Mouse (Mus musculus) lung, postnatal 0 days (tissue): ENCODE data around the gene Slc44a5. TPM values are rescaled to one million over a fixed set of nuclear protein-coding genes. Genes with fewer than 3 reads are reported as not detected.
A peak's percentile ranks its signal among the peaks of the same experiment; 100 is the strongest.

ENCODE experiments used
- ATAC-seq: fragments of 200-750 bp; cut with Nextera tagmentation; 2 replicates; pipeline ENCODE4 v1.8.0; 2017; ENCODE audit warnings: moderate library complexity
- DNase-seq: peaks from one replicate; pipeline ENCODE4 v3.0.0-alpha.2; 2016; ENCODE audit warnings: low spot score
- H3K27ac ChIP-seq: fragments of 300-500 bp; sonication (generic); 2 replicates; pipeline ENCODE4 v1.5.1; 2014; ENCODE audit warnings: antibody characterized with exemption, mild to moderate bottlenecking, low read length, mixed read lengths
- H3K27me3 ChIP-seq: fragments of 300-500 bp; sonication (generic); replicated peaks from 2 replicates; pipeline ENCODE4 v1.6.1; 2014; ENCODE audit warnings: low read length, mixed read lengths; ENCODE audit not compliant: insufficient read depth
- H3K36me3 ChIP-seq: fragments of 300-500 bp; sonication (generic); 2 replicates; pipeline ENCODE4 v1.6.1; 2014; ENCODE audit warnings: low read length, mixed read lengths; ENCODE audit not compliant: insufficient read depth
- H3K4me1 ChIP-seq: fragments of 300-500 bp; sonication (generic); 2 replicates; pipeline ENCODE4 v1.6.1; 2014; ENCODE audit warnings: antibody characterized with exemption, low read depth, low read length, mixed read lengths; ENCODE audit not compliant: insufficient read depth
- H3K4me2 ChIP-seq: fragments of 300-500 bp; sonication (generic); replicated peaks from 2 replicates; pipeline ENCODE4 v1.6.1; 2014; ENCODE audit warnings: low read depth, mild to moderate bottlenecking, low read length, moderate library complexity, mixed read lengths
- H3K4me3 ChIP-seq: fragments of 300-500 bp; sonication (generic); 2 replicates; pipeline ENCODE4 v1.5.1; 2014; ENCODE audit warnings: low read depth, low read length
- H3K9ac ChIP-seq: fragments of 300-500 bp; sonication (generic); replicated peaks from 2 replicates; pipeline ENCODE4 v1.6.1; 2014; ENCODE audit warnings: low read depth, mild to moderate bottlenecking
- H3K9me3 ChIP-seq: fragments of 300-500 bp; sonication (generic); 2 replicates; pipeline ENCODE4 v1.6.1; 2016; ENCODE audit warnings: low read length, mixed read lengths
- CTCF ChIP-seq: IDR thresholded peaks from 2 replicates; pipeline ENCODE4 v1.5.1; 2016; ENCODE audit warnings: antibody characterized with exemption, mild to moderate bottlenecking
- EP300 ChIP-seq: IDR thresholded peaks from 2 replicates; pipeline ENCODE4 v1.6.1; 2016; ENCODE audit warnings: antibody characterized with exemption, mild to moderate bottlenecking, control low read depth
- WGBS: fragments of 180-500 bp; shearing (Covaris S2); extraction: QIAGEN DNeasy Blood & Tissue Kit; methylation state at CpG from one replicate; pipeline ENCODE4 v1.1.7; 2014; 5-methylcytosine and 5-hydroxymethylcytosine counted together
- polyA plus RNA-seq: library from polyadenylated mRNA; unstranded; fragments of >200 nt; fragmentation: Nextera tagmentation; extraction: Ambion mirVana; gene quantifications from 2 replicates; pipeline ENCODE4 v1.2.1, GENCODE M21; 2015

Gene Slc44a5
- polyA plus RNA-seq, 1 experiment from 2014 or later: 0.20 TPM

DNA sequence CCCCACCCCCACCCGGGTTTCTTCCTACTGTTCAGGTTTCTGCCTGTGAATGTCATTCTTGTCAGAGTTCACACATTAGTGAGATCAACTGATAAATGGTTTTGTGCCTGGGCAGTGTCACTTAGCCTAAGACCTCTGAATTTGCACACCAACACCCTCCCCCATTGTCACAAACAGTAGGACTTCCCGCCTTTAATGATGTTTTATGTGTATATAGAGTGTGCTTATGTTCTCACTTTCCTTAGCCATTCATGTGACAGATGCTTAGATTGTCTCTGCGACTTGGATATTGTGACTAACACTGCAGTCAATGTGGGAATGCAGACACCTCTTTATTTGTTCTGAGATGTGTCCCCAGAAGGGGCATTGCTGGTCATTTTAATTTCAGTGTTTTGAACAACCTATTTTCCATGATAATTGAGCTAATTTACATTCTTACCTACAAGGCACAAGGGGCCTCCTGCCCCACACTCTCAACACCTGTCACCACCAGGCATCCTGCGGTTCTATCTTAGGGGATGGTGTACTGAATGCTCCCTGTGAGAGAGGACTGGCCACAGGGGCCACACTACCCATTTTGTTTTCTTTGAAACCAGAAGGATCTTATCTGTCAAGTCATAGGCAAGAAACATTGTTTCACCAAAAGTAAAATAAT, 236.7 kb downstream of the Slc44a5 start:
- no peak for ATAC-seq

GRCm38 (mm10) chr3:154210431-154211055, 237.3 kb downstream of the Slc44a5 start:
- TF ChIP-seq CTCF: no peak
- no peak for TF ChIP-seq EP300
- Histone ChIP-seq H3K27me3 (no peaks in the 10 kb centered on the region), H3K4me1 (no peaks in the 10 kb centered on the region), H3K9me3 (no peaks in the 10 kb centered on the region), H3K4me3 (no peak overlapping the region), H3K27ac (no peak overlapping the region), H3K36me3 (no peaks in the 10 kb centered on the region), H3K9ac (no peak overlapping the region), H3K4me2 (no peak overlapping the region)
- DNase-seq (no peak), ATAC-seq (no peak)
- 48% methylated on average over 10 of the region's 10 CpGs for WGBS

More for the DNA sequence above, 236.7 kb downstream of the Slc44a5 start:
- H3K4me2 ChIP-seq: no peak overlapping the region
- no peaks in the 10 kb centered on the region for H3K9me3 ChIP-seq
- H3K27ac ChIP-seq: no peak overlapping the region
- H3K9ac ChIP-seq: no peak overlapping the region
- H3K36me3 ChIP-seq: no peaks in the 10 kb centered on the region
- no peak overlapping the region for H3K4me3 ChIP-seq
- 13% methylated on average over 4 of the region's 4 CpGs for WGBS
- H3K4me1 ChIP-seq: no peaks in the 10 kb centered on the region
- H3K27me3 ChIP-seq: no peaks in the 10 kb centered on the region
- no peak for DNase-seq
- TF ChIP-seq EP300: no peak
- no peak for TF ChIP-seq CTCF

- WGBS: 84% methylated on average over 2 of the region's 2 CpGs
- H3K9ac ChIP-seq: no peak overlapping the region
- DNase-seq (no peak), ATAC-seq (no peak)
- H3K4me2 ChIP-seq: no peak overlapping the region
- no peak overlapping the region for H3K27ac ChIP-seq
- no peak overlapping the region for H3K4me3 ChIP-seq
- no peaks in the 10 kb centered on the region for H3K4me1 ChIP-seq
- no peaks in the 10 kb centered on the region for H3K27me3 ChIP-seq
- no peaks in the 10 kb centered on the region for H3K36me3 ChIP-seq
- no peak for TF ChIP-seq EP300
- no peak for TF ChIP-seq CTCF
- no peaks in the 10 kb centered on the region for H3K9me3 ChIP-seq
Measured at GRCm38 (mm10) chr3:154212551-154212950, 239.3 kb downstream of the Slc44a5 start.

GRCm38 (mm10) chr3:154215309-154215708, 242.1 kb downstream of the Slc44a5 start:
- Histone ChIP-seq H3K27ac (no peak overlapping the region), H3K27me3 (no peaks in the 10 kb centered on the region), H3K36me3 (no peaks in the 10 kb centered on the region), H3K9ac (no peak overlapping the region), H3K4me2 (no peak overlapping the region), H3K4me1 (no peaks in the 10 kb centered on the region), H3K9me3 (no peaks in the 10 kb centered on the region), H3K4me3 (no peak overlapping the region)
- DNase-seq (no peak), ATAC-seq (no peak)
- TF ChIP-seq EP300 (no peak), CTCF (no peak)
- 45% methylated on average over 7 of the region's 7 CpGs for WGBS

- TF ChIP-seq CTCF: no peak
- Histone ChIP-seq H3K4me3 (no peak overlapping the region), H3K4me2 (no peak overlapping the region), H3K4me1 (no peaks in the 10 kb centered on the region), H3K9me3 (no peaks in the 10 kb centered on the region), H3K27me3 (no peaks in the 10 kb centered on the region), H3K27ac (no peak overlapping the region), H3K36me3 (no peaks in the 10 kb centered on the region), H3K9ac (no peak overlapping the region)
- ATAC-seq: no peak
- DNase-seq: no peak
Measured at GRCm38 (mm10) chr3:154215779-154216178, 242.5 kb downstream of the Slc44a5 start.

DNA sequence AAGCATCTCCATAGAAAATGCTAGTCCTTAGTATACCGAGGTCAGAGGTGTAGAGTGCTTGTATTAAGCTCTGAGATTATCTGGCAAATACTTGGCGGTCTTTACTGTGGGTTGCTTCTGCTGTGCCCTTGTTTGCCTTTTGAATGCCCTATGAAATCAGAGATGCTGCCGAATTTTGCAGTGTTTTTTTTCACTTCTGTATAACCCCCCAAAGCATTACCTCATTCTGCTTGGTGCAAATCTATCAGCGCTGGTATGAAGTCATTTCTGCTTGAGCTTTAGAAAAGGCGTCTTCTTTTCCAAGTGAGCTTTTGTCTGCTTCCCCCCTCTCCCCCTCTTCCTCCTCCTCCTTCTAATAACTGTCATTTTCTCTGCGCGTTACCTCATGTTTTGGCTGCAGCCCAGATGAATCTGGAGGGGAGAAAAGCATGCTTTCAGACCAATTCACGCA, 248.9 kb downstream of the Slc44a5 start:
- no peak for ATAC-seq

More for the DNA sequence above, 248.9 kb downstream of the Slc44a5 start:
- H3K4me1 ChIP-seq: no peaks in the 10 kb centered on the region
- no peak overlapping the region for H3K9ac ChIP-seq
- H3K27me3 ChIP-seq: no peaks in the 10 kb centered on the region
- H3K9me3 ChIP-seq: no peaks in the 10 kb centered on the region
- no peak for TF ChIP-seq EP300
- TF ChIP-seq CTCF: no peak
- 36% methylated on average over 8 of the region's 8 CpGs for WGBS
- H3K36me3 ChIP-seq: no peaks in the 10 kb centered on the region
- DNase-seq: peak; percentile 11
- no peak overlapping the region for H3K27ac ChIP-seq
- H3K4me3 ChIP-seq: no peak overlapping the region
- H3K4me2 ChIP-seq: no peak overlapping the region
